ENCODE assay signal across 14 mouse cellular contexts in the genomic region with DNA sequence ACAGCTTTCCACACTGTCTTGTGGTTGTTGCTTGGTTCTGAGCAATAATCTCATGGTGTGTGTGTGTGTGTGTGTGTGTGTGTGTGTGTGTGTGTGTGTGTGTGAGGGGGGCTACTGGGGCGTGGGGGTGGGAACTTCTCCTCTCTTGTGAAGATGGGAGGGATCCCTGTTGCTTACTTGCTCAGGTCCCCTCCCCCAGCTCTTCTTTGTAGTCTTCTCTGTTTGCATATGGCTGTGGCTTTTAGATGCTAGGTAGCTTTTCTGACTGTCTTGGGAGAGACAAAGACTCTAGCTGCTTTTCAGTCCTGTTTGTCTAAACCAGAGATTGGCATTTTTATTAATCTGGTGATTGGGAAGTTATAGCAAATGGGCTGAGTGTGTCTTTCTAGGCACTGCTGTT.
"Had no signal": no experiment of that assay in that cellular context is flagged by ENCODE, and none has a peak within 500 bp of the region (broad histone marks: within the 10 kb centered on the region; RNA-seq: fewer than 3 reads in every experiment).

No protein-coding gene starts in this region.

- H3K4me2 ChIP-seq: limb, embryonic 15.5 days; liver, embryonic 11.5 days had no signal

- H3K9ac ChIP-seq: limb, embryonic 15.5 days; liver, embryonic 14.5 days; liver, postnatal 0 days; lung, embryonic 14.5 days had no signal

- H3K27me3 ChIP-seq: limb, embryonic 15.5 days had no signal

- ATAC-seq: liver, postnatal 0 days; lung, postnatal 0 days had no signal

- H3K27ac ChIP-seq: limb, embryonic 15.5 days; liver, embryonic 14.5 days; macrophage had no signal

- H3K9me3 ChIP-seq: limb, embryonic 15.5 days had no signal

- DNase-seq: kidney, adult 9 months; kidney, postnatal 14 days; kidney, postnatal 4 days; left cerebral cortex, postnatal 4 days; liver, postnatal 0 days; lung, embryonic 14.5 days; midbrain, embryonic 14.5 days; thymus, adult 18-20 months; thymus, postnatal 36 days had no signal

- H3K4me3 ChIP-seq: limb, embryonic 15.5 days had no signal

- H3K36me3 ChIP-seq: limb, embryonic 15.5 days had no signal
